ENCODE assay signal across 9 mouse cellular contexts in genomic region chr12:3356824-3357223, GRCm38 (mm10). TPM values are rescaled to one million over a fixed set of nuclear protein-coding genes. Genes with fewer than 3 reads are reported as not detected.
A peak's percentile ranks its signal among the peaks of the same experiment; 100 is the strongest.
DNase-seq lines count a peak whose midpoint lies in the region; ATAC-seq and TF ChIP-seq lines count a peak whose summit lies in the region.
"Had no signal": no experiment of that assay in that cellular context is flagged by ENCODE, and none has a peak within 500 bp of the region (broad histone marks: within the 10 kb centered on the region; RNA-seq: fewer than 3 reads in every experiment).

No protein-coding gene starts in this region.

- 80% methylated on average over 16 of the region's 16 CpGs for WGBS in forebrain, embryonic 10.5 days
- 73% methylated on average over 16 of the region's 16 CpGs for WGBS in forebrain, embryonic 11.5 days
- WGBS in lung, postnatal 0 days, result 48% methylated on average over 14 of the region's 16 CpGs
- WGBS in intestine, postnatal 0 days, result 55% methylated on average over 16 of the region's 16 CpGs
- WGBS in stomach, postnatal 0 days, result 62% methylated on average over 16 of the region's 16 CpGs

- no peak overlapping the region for H3K9ac ChIP-seq in forebrain, embryonic 11.5 days (ENCODE audit: low read length)
- no peak overlapping the region for H3K9ac ChIP-seq in lung, postnatal 0 days (replicated peaks; ENCODE audit: low read depth)
- no peak overlapping the region for H3K9ac ChIP-seq in intestine, postnatal 0 days (ENCODE audit: low read depth, low read length)
- H3K9ac ChIP-seq in stomach, postnatal 0 days (ENCODE audit: low read length), result no peak overlapping the region

- no peak for TF ChIP-seq CTCF in lung, postnatal 0 days (IDR thresholded peaks at IDR 0.05)
- TF ChIP-seq CTCF in intestine, postnatal 0 days (IDR thresholded peaks at IDR 0.05; ENCODE audit: low read depth), result no peak
- no peak for TF ChIP-seq CTCF in stomach, postnatal 0 days (IDR thresholded peaks at IDR 0.05; ENCODE audit: low read depth)

- H3K27me3 ChIP-seq in forebrain, embryonic 10.5 days (ENCODE audit: poor library complexity, severe bottlenecking), result no peaks in the 10 kb centered on the region
- no peaks in the 10 kb centered on the region for H3K27me3 ChIP-seq in forebrain, embryonic 11.5 days (ENCODE audit: control insufficient read depth, insufficient read depth, low read length)
- no peaks in the 10 kb centered on the region for H3K27me3 ChIP-seq in lung, postnatal 0 days (replicated peaks; ENCODE audit: insufficient read depth, low read length)
- H3K27me3 ChIP-seq in intestine, postnatal 0 days (replicated peaks; ENCODE audit: control insufficient read depth, insufficient read depth, low read length), result no peaks in the 10 kb centered on the region
- no peaks in the 10 kb centered on the region for H3K27me3 ChIP-seq in stomach, postnatal 0 days (ENCODE audit: control insufficient read depth, insufficient read depth, low read length)

- H3K27ac ChIP-seq in forebrain, embryonic 10.5 days, result no peak overlapping the region
- no peak overlapping the region for H3K27ac ChIP-seq in forebrain, embryonic 11.5 days (ENCODE audit: low read depth, low read length)
- H3K27ac ChIP-seq in lung, postnatal 0 days (ENCODE audit: low read length), result no peak overlapping the region
- H3K27ac ChIP-seq in intestine, postnatal 0 days (ENCODE audit: low read depth, low read length), result no peak overlapping the region
- H3K27ac ChIP-seq in stomach, postnatal 0 days (replicated peaks), result no peak overlapping the region

- DNase-seq in forebrain, embryonic 10.5 days (ENCODE audit: extremely low spot score, low spot score), result no peak
- DNase-seq in forebrain, embryonic 11.5 days (ENCODE audit: low spot score), result no peak
- DNase-seq in lung, postnatal 0 days (ENCODE audit: low spot score), result no peak
- DNase-seq in lung, adult 18-20 months, result no peak
- DNase-seq in stomach, postnatal 0 days (ENCODE audit: low spot score), result no peak
- DNase-seq in frontal cortex, postnatal 36 days (ENCODE audit: low spot score in 2 of 2), result no peak
- DNase-seq: cerebellum, adult 18-20 months had no signal

- no peak overlapping the region for H3K4me2 ChIP-seq in forebrain, embryonic 11.5 days (ENCODE audit: low read depth, low read length, severe bottlenecking)
- H3K4me2 ChIP-seq in lung, postnatal 0 days (replicated peaks; ENCODE audit: low read depth, low read length), result 0 out of 2 replicates have a peak overlapping the region, but pooled peaks have one; percentile 11
- H3K4me2 ChIP-seq in intestine, postnatal 0 days (replicated peaks; ENCODE audit: low read depth), result peak overlapping the region; percentile 24; the same call in 1 of the 2 replicates
- peak overlapping the region; percentile 11; the same call in 1 of the 2 replicates for H3K4me2 ChIP-seq in stomach, postnatal 0 days (replicated peaks; ENCODE audit: low read depth)

- 0 out of 2 replicates have a peak overlapping the region, but pooled peaks have one; percentile 12 for H3K4me3 ChIP-seq in forebrain, embryonic 10.5 days
- no peak overlapping the region for H3K4me3 ChIP-seq in forebrain, embryonic 11.5 days (ENCODE audit: low read depth, low read length)
- H3K4me3 ChIP-seq in lung, postnatal 0 days (ENCODE audit: low read depth, low read length), result no peak overlapping the region
- H3K4me3 ChIP-seq in intestine, postnatal 0 days (ENCODE audit: low read depth, low read length), result no peak overlapping the region
- H3K4me3 ChIP-seq in stomach, postnatal 0 days (ENCODE audit: low read depth, low read length), result no peak overlapping the region; the same call in 1 of the 2 replicates

- H3K36me3 ChIP-seq in forebrain, embryonic 10.5 days (replicated peaks), result no peaks in the 10 kb centered on the region
- H3K36me3 ChIP-seq in forebrain, embryonic 11.5 days (ENCODE audit: control insufficient read depth, insufficient read depth, low read length), result no peaks in the 10 kb centered on the region
- H3K36me3 ChIP-seq in lung, postnatal 0 days (ENCODE audit: insufficient read depth, low read length), result no peaks in the 10 kb centered on the region
- H3K36me3 ChIP-seq in intestine, postnatal 0 days (ENCODE audit: control insufficient read depth, insufficient read depth), result no peaks in the 10 kb centered on the region
- H3K36me3 ChIP-seq in stomach, postnatal 0 days (ENCODE audit: control insufficient read depth, insufficient read depth, low read length), result no peaks in the 10 kb centered on the region

- H3K4me1 ChIP-seq in forebrain, embryonic 10.5 days, result no peaks in the 10 kb centered on the region
- no peaks in the 10 kb centered on the region for H3K4me1 ChIP-seq in forebrain, embryonic 11.5 days (replicated peaks; ENCODE audit: control insufficient read depth, insufficient read depth, low read length)
- no peaks in the 10 kb centered on the region for H3K4me1 ChIP-seq in lung, postnatal 0 days (ENCODE audit: insufficient read depth, low read depth, low read length)
- no peaks in the 10 kb centered on the region for H3K4me1 ChIP-seq in intestine, postnatal 0 days (replicated peaks; ENCODE audit: control insufficient read depth, insufficient read depth, low read length)
- H3K4me1 ChIP-seq in stomach, postnatal 0 days (replicated peaks; ENCODE audit: control insufficient read depth, insufficient read depth), result no peaks in the 10 kb centered on the region

- H3K9me3 ChIP-seq in forebrain, embryonic 10.5 days, result no peaks in the 10 kb centered on the region; the same call in 1 of the 2 replicates
- no peaks in the 10 kb centered on the region for H3K9me3 ChIP-seq in forebrain, embryonic 11.5 days (ENCODE audit: control insufficient read depth, low read length)
- H3K9me3 ChIP-seq in lung, postnatal 0 days (ENCODE audit: low read length), result no peaks in the 10 kb centered on the region
- no peaks in the 10 kb centered on the region for H3K9me3 ChIP-seq in intestine, postnatal 0 days (ENCODE audit: control insufficient read depth)
- no peaks in the 10 kb centered on the region for H3K9me3 ChIP-seq in stomach, postnatal 0 days (ENCODE audit: control insufficient read depth, low read length)

- no peak for ATAC-seq in forebrain, embryonic 11.5 days (replicated peaks; ENCODE audit: low FRiP score)
- ATAC-seq in lung, postnatal 0 days, result no peak
- no peak for ATAC-seq in intestine, postnatal 0 days
- no peak for ATAC-seq in stomach, postnatal 0 days (ENCODE audit: low FRiP score, low TSS enrichment)
- ATAC-seq in megakaryocyte-erythroid progenitor cell, adult 5-6 weeks (replicated peaks; ENCODE audit: low FRiP score, low TSS enrichment, poor library complexity, severe bottlenecking), result no peak

- TF ChIP-seq EP300 in lung, postnatal 0 days (IDR thresholded peaks at IDR 0.05), result no peak
- TF ChIP-seq EP300 in stomach, postnatal 0 days (optimal IDR thresholded peaks at IDR 0.05), result no peak

RNA-seq across cellular contexts. Expression of gene Kif3c, which starts 8.1 kb away (rescaled TPM):
- polyA plus RNA-seq in forebrain, embryonic 10.5 days (2016; fragmentation: Nextera tagmentation; extraction: Ambion mirVana), result 15.0 and 15.1 TPM in 2 replicates
- 31.2 and 32.3 TPM in 2 replicates for polyA plus RNA-seq in forebrain, embryonic 11.5 days (2014; fragmentation: Nextera tagmentation; extraction: Ambion mirVana)
- 5.6 and 5.9 TPM in 2 replicates for polyA plus RNA-seq in lung, postnatal 0 days (2015; fragmentation: Nextera tagmentation; extraction: Ambion mirVana)
- 2.3 and 2.4 TPM in 2 replicates for polyA plus RNA-seq in intestine, postnatal 0 days (2015; fragmentation: Nextera tagmentation; extraction: Ambion mirVana)
- polyA plus RNA-seq in stomach, postnatal 0 days (2015; fragmentation: Nextera tagmentation; extraction: Ambion mirVana), result 2.5 TPM in 2 replicates
- 1.2 and 2.3 TPM in 2 replicates for total RNA-seq in megakaryocyte-erythroid progenitor cell, adult 5-6 weeks (2014; fragmentation: Nextera tagmentation)
- total RNA-seq in megakaryocyte-erythroid progenitor cell, adult 5-6 weeks (2017), result 0.33 and 4.3 TPM in 2 replicates

RNA-seq across cellular contexts. Expression of gene Rab10, which starts 47.1 kb away (rescaled TPM):
- 69.4 and 71.5 TPM in 2 replicates for polyA plus RNA-seq in forebrain, embryonic 10.5 days (2016; fragmentation: Nextera tagmentation; extraction: Ambion mirVana)
- polyA plus RNA-seq in forebrain, embryonic 11.5 days (2014; fragmentation: Nextera tagmentation; extraction: Ambion mirVana), result 111 and 118 TPM in 2 replicates
- 58.4 and 65.4 TPM in 2 replicates for polyA plus RNA-seq in lung, postnatal 0 days (2015; fragmentation: Nextera tagmentation; extraction: Ambion mirVana)
- 47.0 and 50.1 TPM in 2 replicates for polyA plus RNA-seq in intestine, postnatal 0 days (2015; fragmentation: Nextera tagmentation; extraction: Ambion mirVana)
- polyA plus RNA-seq in stomach, postnatal 0 days (2015; fragmentation: Nextera tagmentation; extraction: Ambion mirVana), result 83.9 and 91.2 TPM in 2 replicates
- total RNA-seq in megakaryocyte-erythroid progenitor cell, adult 5-6 weeks (2014; fragmentation: Nextera tagmentation), result 71.0 and 79.4 TPM in 2 replicates
- 114 and 151 TPM in 2 replicates for total RNA-seq in megakaryocyte-erythroid progenitor cell, adult 5-6 weeks (2017)
